Mouse (Mus musculus) brain, embryonic 14.5 days (tissue): ENCODE measurements at regions not wholly inside any gene's neighbourhood (a gene's known extent, or its start where the extent isn't known, plus 50 kb on each side); places are given as distances from the start of the nearest gene placed in this dataset.

Experiments
- DNase-seq: peaks from one replicate; pipeline ENCODE4 v3.0.0-alpha.2; 2011; ENCODE audit warnings: low read depth
- CTCF ChIP-seq: fragments of 200-500 bp; IDR thresholded peaks from 2 replicates; pipeline ENCODE4 v1.5.1; 2012; ENCODE audit warnings: inconsistent platforms, mild to moderate bottlenecking, moderate library complexity, borderline replicate concordance; ENCODE audit not compliant: insufficient read depth, insufficient read length; ENCODE audit errors: extremely low read depth
- POLR2A ChIP-seq: fragments of 200-500 bp; IDR thresholded peaks from 2 replicates; pipeline ENCODE4 v1.6.1; 2012; ENCODE audit warnings: mild to moderate bottlenecking, inconsistent platforms, borderline replicate concordance; ENCODE audit not compliant: poor library complexity, insufficient read depth, insufficient read length, severe bottlenecking; ENCODE audit errors: extremely low read depth

- TF ChIP-seq POLR2A (no peak), CTCF (no peak)
- DNase-seq: peak; percentile 13
Measured at GRCm38 (mm10) chr16:57888553-57888952, 134.0 kb upstream of the Col8a1 start.

GRCm38 (mm10) chr16:57890135-57890534 is 135.6 kb upstream of the Col8a1 start:
- TF ChIP-seq CTCF (no peak), POLR2A (no peak)
- peak; percentile 34 for DNase-seq

- no peak for DNase-seq
- TF ChIP-seq POLR2A (no peak), CTCF (no peak)
Measured at GRCm38 (mm10) chr16:57893111-57893510, 138.6 kb upstream of the Col8a1 start.

- peak; percentile 37 for DNase-seq
- TF ChIP-seq POLR2A (no peak), CTCF (no peak)
Measured at GRCm38 (mm10) chr16:57893698-57894352, 139.3 kb upstream of the Col8a1 start.

DNA sequence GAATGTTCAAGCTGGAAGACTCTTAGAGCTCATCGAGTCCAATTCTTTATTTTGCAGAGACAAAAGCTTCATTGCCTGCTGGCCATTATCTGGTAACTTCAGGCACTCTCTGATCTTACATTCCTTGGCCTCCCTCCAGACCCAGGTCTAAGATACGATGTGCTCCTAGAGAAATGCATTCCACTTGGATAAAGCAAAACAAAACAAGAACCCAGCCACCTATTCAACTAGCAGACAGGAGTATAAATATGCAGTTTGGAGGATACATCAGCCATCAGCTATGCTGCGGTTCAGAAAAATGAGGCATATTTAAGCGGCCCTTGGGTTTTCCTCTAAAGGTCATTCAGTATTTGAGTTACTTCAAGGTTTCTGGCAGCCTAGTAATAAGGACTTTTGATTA is 146.5 kb upstream of the Col8a1 start:
- no peak for TF ChIP-seq CTCF
- no peak for TF ChIP-seq POLR2A
- DNase-seq: peak; percentile 25

DNA sequence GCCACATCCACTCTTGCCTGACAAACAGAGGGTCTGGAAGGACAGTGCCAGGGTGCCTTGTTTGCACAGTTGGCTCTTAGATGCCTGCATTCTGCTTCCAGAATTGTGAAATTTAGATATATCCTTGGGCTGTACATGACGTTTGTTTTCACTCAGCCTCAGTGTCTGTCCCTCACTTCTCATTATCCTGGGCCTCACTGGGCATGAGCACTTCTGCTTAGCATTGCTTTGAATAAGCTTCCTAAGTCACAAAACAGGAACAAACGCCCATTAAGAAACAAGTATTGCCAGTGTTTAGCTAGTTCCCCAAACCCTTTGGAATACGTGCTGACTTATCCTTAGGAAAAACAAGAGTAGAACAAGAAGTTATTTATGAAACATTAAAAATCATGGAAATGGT is 148.0 kb upstream of the Col8a1 start:
- no peak for TF ChIP-seq POLR2A
- no peak for DNase-seq

DNA sequence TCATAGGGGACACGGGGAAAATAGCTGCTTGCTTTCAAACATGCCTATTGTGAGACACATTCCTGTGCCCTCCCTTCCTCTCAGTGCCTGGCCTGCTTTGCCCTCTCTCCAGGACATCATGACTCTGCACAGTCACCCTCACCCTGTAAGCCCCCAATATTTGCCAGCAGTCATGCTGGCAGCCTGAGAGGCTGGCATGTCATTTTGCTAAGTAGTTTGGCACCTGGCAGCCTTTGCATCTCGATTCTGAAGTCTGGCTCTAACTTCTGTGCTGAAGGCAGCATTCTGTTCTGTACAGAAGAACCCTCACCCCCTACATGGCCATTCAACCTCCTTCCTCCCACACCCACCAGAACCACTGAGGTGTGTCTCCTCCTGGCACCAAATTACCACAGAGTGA is 157.5 kb upstream of the Col8a1 start:
- peak; percentile 37 for DNase-seq
- TF ChIP-seq POLR2A (no peak), CTCF (no peak)

GRCm38 (mm10) chr16:57914506-57914905 is 160.0 kb upstream of the Col8a1 start:
- no peak for DNase-seq
- TF ChIP-seq POLR2A: no peak
- no peak for TF ChIP-seq CTCF

DNA sequence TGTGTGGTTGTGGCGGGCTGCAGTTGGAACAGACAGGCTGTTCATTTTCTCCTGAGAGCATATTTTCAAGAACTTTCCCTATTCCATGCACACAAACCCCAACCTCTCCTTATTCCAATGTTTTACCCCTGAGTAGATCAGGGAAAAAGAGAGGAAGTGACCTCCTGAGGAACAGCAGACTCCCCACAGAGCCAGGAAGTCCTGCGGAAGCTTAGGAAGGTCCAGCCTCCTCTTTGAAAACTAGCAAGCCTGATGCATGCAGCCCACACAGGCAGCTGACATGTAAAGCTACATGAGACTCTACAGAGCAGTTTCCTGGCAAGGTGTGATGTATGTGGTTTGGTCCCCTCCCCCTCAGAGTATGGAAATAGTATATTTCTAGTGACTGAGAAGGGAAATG is 160.9 kb upstream of the Col8a1 start:
- DNase-seq: no peak
- TF ChIP-seq CTCF: no peak
- TF ChIP-seq POLR2A: no peak

- TF ChIP-seq CTCF (no peak), POLR2A (no peak)
- no peak for DNase-seq
Measured at GRCm38 (mm10) chr16:57923447-57924129, 169.1 kb upstream of the Col8a1 start.

- TF ChIP-seq POLR2A (no peak), CTCF (no peak)
- peak; percentile 33 for DNase-seq
Measured at GRCm38 (mm10) chr16:57924130-57924495, 169.6 kb upstream of the Col8a1 start.

GRCm38 (mm10) chr16:57927816-57928215 is 173.3 kb upstream of the Col8a1 start:
- no peak for TF ChIP-seq CTCF
- TF ChIP-seq POLR2A: no peak
- DNase-seq: peak; percentile 18
